Mouse (Mus musculus) kidney, postnatal 0 days (tissue): ENCODE results near the gene Pign. TPM values are rescaled to one million over a fixed set of nuclear protein-coding genes. Genes with fewer than 3 reads are reported as not detected.

Experiments used
- ATAC-seq: fragments of 200-750 bp; cut with Nextera tagmentation; replicated peaks from 2 replicates; pipeline ENCODE4 v1.8.0; 2017; ENCODE audit warnings: low read depth, moderate number of reproducible peaks, moderate TSS enrichment, moderate library complexity; ENCODE audit not compliant: low FRiP score
- DNase-seq: peaks from one replicate; pipeline ENCODE4 v3.0.0-alpha.2; 2016; ENCODE audit warnings: low spot score
- H3K27ac ChIP-seq: fragments of 300-500 bp; sonication (generic); 2 replicates; pipeline ENCODE4 v1.5.1; 2014; ENCODE audit warnings: mild to moderate bottlenecking
- H3K27me3 ChIP-seq: fragments of 300-500 bp; sonication (generic); 2 replicates; pipeline ENCODE4 v1.6.1; 2014; ENCODE audit warnings: low read length, mixed read lengths; ENCODE audit not compliant: insufficient read depth
- H3K36me3 ChIP-seq: fragments of 300-500 bp; sonication (generic); 2 replicates; pipeline ENCODE4 v1.6.1; 2014; ENCODE audit warnings: low read length, mixed read lengths; ENCODE audit not compliant: insufficient read depth
- H3K4me1 ChIP-seq: fragments of 300-500 bp; sonication (generic); replicated peaks from 2 replicates; pipeline ENCODE4 v1.6.1; 2014; ENCODE audit warnings: antibody characterized with exemption, low read length, mixed read lengths; ENCODE audit not compliant: insufficient read depth
- H3K4me2 ChIP-seq: fragments of 300-500 bp; sonication (generic); 2 replicates; pipeline ENCODE4 v1.6.1; 2014; ENCODE audit warnings: mild to moderate bottlenecking, low read length, moderate library complexity, mixed read lengths
- H3K4me3 ChIP-seq: fragments of 300-500 bp; sonication (generic); replicated peaks from 2 replicates; pipeline ENCODE4 v1.5.1; 2014; ENCODE audit warnings: low read depth, low read length
- H3K9ac ChIP-seq: fragments of 300-500 bp; sonication (generic); 2 replicates; pipeline ENCODE4 v1.6.1; 2014; ENCODE audit warnings: low read depth, low read length
- H3K9me3 ChIP-seq: fragments of 300-500 bp; sonication (generic); replicated peaks from 2 replicates; pipeline ENCODE4 v1.6.1; 2016; ENCODE audit warnings: low read length, inconsistent platforms, mixed read lengths
- CTCF ChIP-seq: IDR thresholded peaks from 2 replicates; pipeline ENCODE4 v1.5.1; 2016; ENCODE audit warnings: antibody characterized with exemption, low read depth, mild to moderate bottlenecking, moderate library complexity
- WGBS: fragments of 180-500 bp; shearing (Covaris S2); extraction: QIAGEN DNeasy Blood & Tissue Kit; methylation state at CpG from one replicate; pipeline ENCODE4 v1.1.7; 2014; 5-methylcytosine and 5-hydroxymethylcytosine counted together
- polyA plus RNA-seq: library from polyadenylated mRNA; unstranded; fragments of >200 nt; fragmentation: Nextera tagmentation; extraction: Ambion mirVana; gene quantifications from 2 replicates; pipeline ENCODE4 v1.2.1, GENCODE M21; 2015

Gene Pign
- polyA plus RNA-seq, 1 experiment from 2014 or later: 9.6 TPM

DNA sequence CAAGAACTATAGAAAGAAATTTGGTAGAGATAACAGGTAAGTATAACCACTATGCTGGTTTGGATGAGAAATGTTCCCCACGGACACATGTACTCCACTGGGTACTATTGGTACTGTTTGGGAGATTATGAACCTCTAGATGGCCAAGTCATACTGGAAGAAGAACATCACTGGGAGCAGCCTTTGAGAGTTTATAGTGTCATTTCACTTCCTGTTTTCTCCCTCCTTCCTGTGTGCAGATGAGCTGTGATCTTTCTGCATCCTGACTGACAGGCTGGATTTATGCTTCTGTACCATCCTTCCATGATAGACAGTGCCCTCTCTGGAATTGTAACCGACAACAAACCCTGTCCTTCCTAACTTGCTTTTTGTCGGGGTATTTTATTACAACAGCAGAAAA is 110.3 kb downstream of the Pign start:
- Histone ChIP-seq H3K27ac (no peak overlapping the region), H3K4me3 (no peak overlapping the region), H3K36me3 (no peaks in the 10 kb centered on the region), H3K4me2 (no peak overlapping the region), H3K9ac (no peak overlapping the region), H3K4me1 (no peaks in the 10 kb centered on the region), H3K27me3 (no peaks in the 10 kb centered on the region), H3K9me3 (no peaks in the 10 kb centered on the region)
- DNase-seq: no peak
- TF ChIP-seq CTCF: no peak
- ATAC-seq: no peak
- whole genome bisulfite sequencing: 85% methylated on average over 3 of the region's 3 CpGs

DNA sequence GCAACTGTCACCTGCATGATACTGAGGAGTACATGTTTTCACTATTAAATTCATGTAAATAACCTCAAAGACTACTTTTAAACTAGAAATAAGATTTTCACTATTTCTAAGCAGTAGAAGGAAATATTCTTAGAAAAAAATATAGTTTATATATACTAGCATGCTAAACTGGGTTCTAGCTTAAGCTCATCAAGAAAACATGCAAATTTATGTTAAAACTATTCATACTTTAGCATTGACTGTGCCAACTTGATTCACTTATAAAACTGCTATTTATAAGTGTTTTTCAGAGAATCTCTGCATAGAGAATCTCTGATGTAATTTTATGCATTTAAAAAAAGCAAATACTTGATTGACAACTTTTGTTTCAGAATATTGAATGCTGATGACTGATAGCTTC is 113.3 kb downstream of the Pign start:
- ATAC-seq (no peak), DNase-seq (no peak)
- Histone ChIP-seq H3K9me3 (no peaks in the 10 kb centered on the region), H3K27me3 (no peaks in the 10 kb centered on the region), H3K27ac (no peak overlapping the region), H3K4me3 (no peak overlapping the region), H3K36me3 (no peaks in the 10 kb centered on the region), H3K4me2 (no peak overlapping the region), H3K4me1 (no peaks in the 10 kb centered on the region), H3K9ac (no peak overlapping the region)
- TF ChIP-seq CTCF: no peak

DNA sequence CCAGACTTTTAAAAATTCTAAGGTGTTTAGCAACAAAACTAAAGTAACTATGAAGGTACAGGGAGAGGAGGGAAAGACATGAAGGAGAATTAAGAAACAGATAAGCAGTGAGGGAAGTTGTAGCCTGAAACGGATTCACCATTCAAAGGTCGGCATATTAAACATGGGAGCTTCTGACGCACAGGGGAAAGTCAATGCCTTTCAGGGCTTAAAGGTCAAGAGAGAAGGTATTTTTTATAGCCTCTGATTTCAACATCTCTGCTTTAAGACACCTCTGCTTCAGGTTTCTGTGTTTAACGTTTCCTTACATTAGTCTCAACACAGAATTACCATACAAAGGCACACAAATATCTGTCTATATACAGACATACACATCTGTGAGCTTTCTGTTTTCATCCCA is 113.8 kb downstream of the Pign start:
- WGBS: 65% methylated on average over 4 of the region's 4 CpGs
- Histone ChIP-seq H3K36me3 (no peaks in the 10 kb centered on the region), H3K27me3 (no peaks in the 10 kb centered on the region), H3K9ac (no peak overlapping the region), H3K9me3 (no peaks in the 10 kb centered on the region), H3K4me2 (no peak overlapping the region), H3K4me1 (no peaks in the 10 kb centered on the region), H3K4me3 (no peak overlapping the region), H3K27ac (no peak overlapping the region)
- DNase-seq (no peak), ATAC-seq (no peak)
- TF ChIP-seq CTCF: no peak

DNA sequence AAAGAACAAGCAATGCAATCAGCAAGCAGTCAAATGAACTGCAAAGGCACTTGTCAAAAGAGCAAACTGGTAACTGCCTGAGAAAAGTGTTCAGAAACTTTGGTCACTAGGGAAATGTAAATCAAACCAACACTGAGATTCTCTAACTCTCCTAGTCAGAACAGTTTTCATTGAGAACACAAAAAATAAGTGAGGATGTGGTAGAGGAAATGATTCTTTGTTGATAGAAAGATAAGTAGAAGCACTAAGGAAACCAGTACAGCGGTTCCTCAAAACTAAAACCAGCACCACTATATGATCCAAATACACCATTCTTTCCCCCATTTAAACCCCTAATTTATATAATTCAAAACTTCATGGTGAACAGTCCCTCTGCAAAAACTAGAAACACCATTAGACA is 120.4 kb downstream of the Pign start:
- no peaks in the 10 kb centered on the region for H3K27me3 ChIP-seq
- peaks cover 12% of the 10 kb centered on the region; the same call in 1 of the 2 replicates for H3K36me3 ChIP-seq
- H3K27ac ChIP-seq: no peak overlapping the region
- no peaks in the 10 kb centered on the region for H3K4me1 ChIP-seq
- no peak overlapping the region for H3K4me3 ChIP-seq
- no peak for DNase-seq
- H3K4me2 ChIP-seq: no peak overlapping the region
- H3K9ac ChIP-seq: no peak overlapping the region
- no peak for ATAC-seq
- 0 out of 2 replicates have a peak, but pooled peaks cover 5% of the 10 kb centered on the region for H3K9me3 ChIP-seq
- 93% methylated on average over 1 of the region's 1 CpGs for WGBS
- no peak for TF ChIP-seq CTCF

DNA sequence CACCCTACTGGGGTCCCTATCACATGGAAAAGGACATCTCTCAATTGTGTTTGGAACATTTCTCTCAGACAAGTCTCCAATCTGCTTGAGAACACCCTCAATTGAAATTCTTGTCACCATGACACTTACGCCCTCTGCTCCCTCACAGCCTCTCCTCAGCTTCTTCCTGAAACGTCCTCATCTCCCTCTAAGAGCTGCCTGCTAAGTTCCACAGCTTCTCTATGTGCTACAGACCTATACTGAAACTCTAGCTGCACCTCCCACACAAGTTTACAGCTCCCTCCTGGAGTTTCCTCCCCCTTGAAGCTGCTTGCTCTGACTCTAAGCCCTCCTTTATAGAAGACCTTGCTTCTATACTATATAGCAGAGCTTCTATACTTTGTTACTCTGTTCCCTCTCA is 139.7 kb downstream of the Pign start:
- no peak overlapping the region for H3K27ac ChIP-seq
- H3K9ac ChIP-seq: no peak overlapping the region
- H3K4me1 ChIP-seq: no peaks in the 10 kb centered on the region
- no peak for ATAC-seq
- H3K4me3 ChIP-seq: no peak overlapping the region
- 48% methylated on average over 2 of the region's 2 CpGs for WGBS
- H3K9me3 ChIP-seq: no peaks in the 10 kb centered on the region
- H3K27me3 ChIP-seq: no peaks in the 10 kb centered on the region
- peaks cover 2% of the 10 kb centered on the region for H3K36me3 ChIP-seq
- DNase-seq: no peak
- no peak for TF ChIP-seq CTCF
- H3K4me2 ChIP-seq: no peak overlapping the region

DNA sequence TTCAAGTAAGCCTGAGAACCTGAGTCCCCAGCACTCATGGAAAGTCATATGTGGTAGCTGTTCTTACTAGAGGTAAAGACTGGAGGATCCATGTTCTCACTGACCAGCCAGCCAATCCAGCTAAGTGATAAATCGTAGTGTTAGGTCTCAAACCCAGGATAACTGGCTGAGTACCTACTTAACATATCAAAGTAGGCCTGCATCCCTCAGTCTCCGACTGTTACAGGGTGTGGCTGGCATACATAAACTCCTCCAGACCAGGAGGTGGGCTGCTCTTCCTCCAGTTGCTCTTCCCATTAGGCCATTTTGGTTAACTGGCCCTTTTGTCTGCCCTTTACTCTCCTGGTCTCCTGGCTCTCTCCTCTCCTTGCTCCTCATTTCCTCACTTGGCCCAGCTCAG is 141.2 kb downstream of the Pign start:
- no peak overlapping the region for H3K4me3 ChIP-seq
- TF ChIP-seq CTCF: no peak
- H3K4me2 ChIP-seq: no peak overlapping the region
- H3K27me3 ChIP-seq: no peaks in the 10 kb centered on the region
- H3K36me3 ChIP-seq: peaks cover 2% of the 10 kb centered on the region
- WGBS: 73% methylated on average over 2 of the region's 2 CpGs
- ATAC-seq (no peak), DNase-seq (no peak)
- no peaks in the 10 kb centered on the region for H3K4me1 ChIP-seq
- no peak overlapping the region for H3K9ac ChIP-seq
- H3K9me3 ChIP-seq: no peaks in the 10 kb centered on the region
- no peak overlapping the region for H3K27ac ChIP-seq

DNA sequence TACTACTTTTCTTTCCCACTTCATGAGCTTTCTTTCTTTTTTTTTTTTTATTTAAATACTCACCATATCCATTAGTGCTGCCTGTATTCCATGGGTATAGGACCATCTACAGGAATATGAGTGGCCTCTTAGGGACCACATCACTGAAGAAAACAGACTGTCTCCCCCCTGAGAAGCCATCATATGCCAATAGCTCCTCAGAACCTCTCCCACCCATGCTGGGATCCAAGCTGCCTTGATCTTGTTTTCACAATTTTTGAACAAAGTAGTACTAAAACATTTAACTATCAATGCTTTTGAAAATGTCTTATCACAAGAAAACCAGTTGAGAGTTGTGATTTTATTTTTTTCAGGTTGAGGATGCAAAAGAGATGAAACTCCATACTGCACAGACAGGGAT is 145.4 kb downstream of the Pign start:
- no peak for DNase-seq
- H3K4me3 ChIP-seq: no peak overlapping the region
- no peak for ATAC-seq
- H3K9me3 ChIP-seq: no peaks in the 10 kb centered on the region
- no peak overlapping the region for H3K9ac ChIP-seq
- no peak overlapping the region for H3K27ac ChIP-seq
- no peaks in the 10 kb centered on the region for H3K27me3 ChIP-seq
- no peak for TF ChIP-seq CTCF
- no peaks in the 10 kb centered on the region for H3K4me1 ChIP-seq
- H3K36me3 ChIP-seq: no peaks in the 10 kb centered on the region; the same call in 1 of the 2 replicates
- H3K4me2 ChIP-seq: no peak overlapping the region
